Mouse (Mus musculus): ENCODE results near the gene Syce1l. TPM values are rescaled to one million over a fixed set of nuclear protein-coding genes. Genes with fewer than 3 reads are reported as not detected.

Syce1l gene
- total RNA-seq (2017), result 2.8 TPM in 1 of 3 replicates, not detected in the others

DNA sequence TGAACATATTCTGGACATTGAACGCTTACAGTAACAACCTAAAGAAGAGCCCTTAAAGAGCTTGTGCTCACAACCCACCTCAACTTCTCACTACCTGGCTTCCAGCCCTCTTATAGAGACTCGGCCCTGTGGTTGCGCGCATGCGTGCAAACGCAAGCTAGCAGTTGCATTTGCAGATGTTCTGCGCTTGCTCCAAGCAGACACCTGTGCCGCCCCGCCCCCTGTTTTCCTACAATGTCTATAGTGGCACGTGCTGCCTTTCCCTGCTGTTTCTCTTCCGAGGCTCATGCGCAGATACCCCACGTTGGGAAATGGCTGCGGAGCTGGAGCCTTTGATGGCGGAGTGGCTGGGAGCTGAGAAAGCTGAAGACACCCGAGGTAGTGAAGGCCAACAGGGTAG is at the start of gene Syce1l:
Gene Syce1l (plus strand): TSS at position 288 of the 400 bp plus-strand sequence.
- no peak for ATAC-seq (replicated peaks; ENCODE audit: insufficient number of reproducible peaks, low FRiP score, low TSS enrichment, poor library complexity, severe bottlenecking)

DNA sequence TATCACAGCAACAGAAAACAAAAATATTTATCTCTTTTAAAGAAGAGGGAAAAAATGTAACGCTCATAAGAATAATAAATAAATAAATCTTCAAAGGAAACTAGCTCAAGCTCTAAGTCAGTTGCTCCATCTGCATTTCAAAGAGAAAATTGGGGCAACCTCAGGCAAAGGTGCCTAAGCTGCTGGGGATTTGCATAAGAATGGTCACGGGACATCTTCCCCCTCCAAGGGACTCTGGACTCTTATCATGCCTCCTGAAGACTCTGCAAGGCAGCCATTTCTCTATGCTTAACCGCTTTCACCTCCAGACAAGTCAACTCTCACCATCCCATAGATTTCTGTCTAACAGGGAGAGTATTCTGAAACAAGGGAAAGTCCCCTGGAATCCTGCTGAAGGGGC is 44.6 kb upstream of the Syce1l start:
- no peak for ATAC-seq (replicated peaks; ENCODE audit: insufficient number of reproducible peaks, low FRiP score, low TSS enrichment, poor library complexity, severe bottlenecking)

DNA sequence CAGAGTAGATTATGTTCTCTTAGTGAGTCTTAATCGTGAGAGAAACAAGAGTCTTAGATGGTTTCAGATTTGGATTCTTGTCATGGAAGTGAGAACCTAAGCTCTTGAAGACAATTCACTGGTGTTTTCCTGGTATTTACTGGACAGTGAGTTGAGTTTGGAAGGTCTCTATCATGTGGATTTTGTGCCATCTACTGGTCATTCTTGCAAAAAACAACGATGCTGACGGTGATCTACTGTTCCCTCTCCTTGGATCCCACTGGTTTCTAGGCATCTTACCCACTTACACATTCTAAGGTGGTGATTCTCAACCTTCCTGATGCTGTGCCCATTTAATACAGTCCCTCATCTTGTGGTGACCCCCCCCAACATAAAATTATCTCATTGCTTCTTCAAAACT is 10.4 kb upstream of the Syce1l start:
- no peak for ATAC-seq (replicated peaks; ENCODE audit: insufficient number of reproducible peaks, low FRiP score, low TSS enrichment, poor library complexity, severe bottlenecking)

DNA sequence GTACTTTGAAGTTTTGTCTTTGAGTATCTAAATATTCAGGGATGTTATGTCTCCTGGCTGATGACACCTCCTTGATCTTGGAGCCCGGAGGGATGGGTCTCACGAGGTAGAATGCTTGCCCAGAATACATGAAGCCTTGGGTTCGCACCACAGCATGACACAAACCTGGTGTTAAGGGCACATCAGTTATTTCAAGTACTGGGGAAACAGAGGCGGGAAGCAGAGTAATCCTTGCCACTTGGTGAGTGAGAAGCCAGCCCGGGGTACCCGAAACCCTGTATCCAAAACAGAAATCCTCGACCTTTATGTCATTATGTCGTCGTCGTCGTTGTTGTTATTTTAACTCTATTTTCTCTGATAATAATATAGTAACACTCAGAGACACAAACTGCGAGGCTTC is 8.9 kb upstream of the Syce1l start:
- ATAC-seq (replicated peaks; ENCODE audit: insufficient number of reproducible peaks, low FRiP score, low TSS enrichment, poor library complexity, severe bottlenecking), result no peak

DNA sequence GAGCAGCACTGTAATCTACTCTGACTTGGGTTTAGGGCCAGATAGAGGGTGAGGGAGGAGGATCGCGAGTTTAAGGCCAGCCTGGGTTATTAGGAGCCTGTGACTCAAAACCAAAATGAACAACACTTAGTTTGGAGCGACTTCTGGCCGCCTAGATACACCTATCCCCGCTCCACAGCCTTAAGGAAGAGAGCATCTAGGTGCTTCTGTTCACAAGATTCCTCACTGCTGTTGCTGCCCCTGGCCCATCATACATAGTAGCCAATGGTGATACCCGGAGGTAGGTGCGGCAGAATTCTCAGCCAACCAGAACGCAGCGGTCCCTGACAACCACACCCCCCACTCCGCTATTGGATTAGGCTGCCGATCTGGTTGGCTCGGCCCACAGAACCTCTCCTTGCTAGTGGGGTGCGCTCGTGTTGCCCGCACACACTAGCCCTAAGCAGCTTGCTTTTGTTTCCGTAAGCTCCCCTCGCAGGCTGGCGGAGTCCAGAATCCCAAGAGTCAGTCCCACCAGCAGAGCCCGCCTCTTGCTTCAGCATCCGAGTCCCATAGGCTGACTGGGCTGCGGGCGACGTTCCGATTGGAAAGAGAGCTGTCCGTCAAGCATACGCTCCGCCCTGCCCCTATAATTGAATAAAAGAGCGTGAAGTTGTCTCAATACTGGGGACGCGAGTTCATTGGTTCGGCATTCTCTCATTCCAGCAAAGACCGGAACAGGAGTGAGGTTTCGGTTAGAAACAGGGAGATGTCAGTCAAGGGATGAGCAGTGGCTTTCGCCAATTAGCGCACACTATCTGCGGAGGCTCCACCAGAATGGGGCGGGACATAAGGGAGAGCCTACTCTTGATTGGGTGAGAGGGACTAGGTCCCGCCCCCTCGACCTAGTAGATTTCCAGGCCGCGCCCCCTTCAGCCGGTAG is 8.1 kb upstream of the Syce1l start, which contains the start of gene Mon1b:
Gene Mon1b (plus strand): TSS at position 918 of the 922 bp plus-strand sequence.
- ATAC-seq (replicated peaks; ENCODE audit: insufficient number of reproducible peaks, low FRiP score, low TSS enrichment, poor library complexity, severe bottlenecking), result peak; percentile 85

DNA sequence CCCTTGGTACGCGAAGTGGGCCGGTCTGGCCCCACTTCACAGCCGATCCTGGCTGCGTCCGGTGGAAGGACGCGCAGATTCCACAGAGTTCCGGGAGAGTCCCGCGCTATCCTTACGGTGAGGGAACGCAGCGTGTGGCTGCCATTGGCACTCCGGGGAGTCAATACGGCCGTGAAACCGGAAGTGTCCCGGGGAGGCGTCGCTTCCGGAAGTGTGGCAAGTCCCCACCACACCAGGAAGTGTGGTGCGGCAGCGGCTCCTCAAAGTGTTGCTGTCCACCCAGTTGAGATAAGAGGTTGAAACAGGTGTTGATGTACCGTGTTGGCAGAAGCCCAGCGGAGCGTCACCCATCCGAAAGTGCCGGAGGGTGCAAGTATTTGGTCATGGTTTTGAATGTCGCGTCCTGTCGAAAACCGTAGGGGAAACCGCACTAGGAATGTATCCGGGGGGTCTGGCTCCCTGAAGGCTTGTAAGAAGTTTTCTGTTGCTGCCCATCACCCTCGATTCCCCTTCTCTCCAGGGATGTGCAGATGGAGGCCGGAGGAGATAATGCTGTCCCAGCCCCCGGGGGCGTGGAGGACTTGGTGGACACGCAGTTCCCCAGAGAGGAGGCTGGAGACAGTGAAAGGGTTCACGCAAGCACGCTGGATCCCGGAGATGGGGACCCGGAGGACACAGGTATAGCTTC is 7.3 kb upstream of the Syce1l start:
- peak; percentile 64 for ATAC-seq (replicated peaks; ENCODE audit: insufficient number of reproducible peaks, low FRiP score, low TSS enrichment, poor library complexity, severe bottlenecking)

DNA sequence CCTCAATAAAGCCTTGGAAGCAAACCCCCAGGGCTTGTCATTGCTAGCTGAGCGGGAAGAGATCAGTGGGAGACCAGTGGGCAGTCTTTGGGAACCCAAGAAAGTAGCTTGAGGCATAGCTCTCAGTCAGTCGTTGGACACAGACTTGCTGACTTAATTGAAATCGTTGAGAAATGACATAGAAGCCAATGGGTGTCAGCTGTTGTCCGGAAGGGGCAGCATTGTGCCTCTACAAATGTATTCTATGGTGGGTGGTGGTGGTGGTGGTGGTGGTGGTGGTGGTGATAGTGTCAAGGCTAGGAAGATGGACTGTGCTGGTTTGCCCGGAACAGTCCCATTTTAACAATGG is 6.8 kb upstream of the Syce1l start:
- ATAC-seq (replicated peaks; ENCODE audit: insufficient number of reproducible peaks, low FRiP score, low TSS enrichment, poor library complexity, severe bottlenecking), result no peak

DNA sequence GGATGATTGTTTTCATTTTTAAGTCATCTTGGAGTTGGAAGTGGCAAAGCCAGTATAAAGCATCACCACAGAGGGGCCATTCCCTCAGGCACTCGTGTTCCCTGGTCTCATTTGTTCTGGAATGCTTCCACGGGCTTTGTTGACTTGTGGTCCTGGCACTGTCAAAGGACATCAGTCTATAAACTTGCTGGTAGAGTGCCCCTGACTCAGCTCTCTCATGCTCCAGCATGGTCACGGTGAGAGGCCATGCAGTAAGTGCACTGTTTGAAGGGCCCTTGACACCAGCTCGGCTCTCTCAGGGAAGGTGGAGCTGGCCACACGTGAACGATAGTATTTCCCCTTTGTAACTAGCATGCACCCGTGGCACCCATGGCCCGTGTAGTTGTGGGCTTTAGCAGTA is 2.7 kb upstream of the Syce1l start:
- ATAC-seq (replicated peaks; ENCODE audit: insufficient number of reproducible peaks, low FRiP score, low TSS enrichment, poor library complexity, severe bottlenecking), result no peak

DNA sequence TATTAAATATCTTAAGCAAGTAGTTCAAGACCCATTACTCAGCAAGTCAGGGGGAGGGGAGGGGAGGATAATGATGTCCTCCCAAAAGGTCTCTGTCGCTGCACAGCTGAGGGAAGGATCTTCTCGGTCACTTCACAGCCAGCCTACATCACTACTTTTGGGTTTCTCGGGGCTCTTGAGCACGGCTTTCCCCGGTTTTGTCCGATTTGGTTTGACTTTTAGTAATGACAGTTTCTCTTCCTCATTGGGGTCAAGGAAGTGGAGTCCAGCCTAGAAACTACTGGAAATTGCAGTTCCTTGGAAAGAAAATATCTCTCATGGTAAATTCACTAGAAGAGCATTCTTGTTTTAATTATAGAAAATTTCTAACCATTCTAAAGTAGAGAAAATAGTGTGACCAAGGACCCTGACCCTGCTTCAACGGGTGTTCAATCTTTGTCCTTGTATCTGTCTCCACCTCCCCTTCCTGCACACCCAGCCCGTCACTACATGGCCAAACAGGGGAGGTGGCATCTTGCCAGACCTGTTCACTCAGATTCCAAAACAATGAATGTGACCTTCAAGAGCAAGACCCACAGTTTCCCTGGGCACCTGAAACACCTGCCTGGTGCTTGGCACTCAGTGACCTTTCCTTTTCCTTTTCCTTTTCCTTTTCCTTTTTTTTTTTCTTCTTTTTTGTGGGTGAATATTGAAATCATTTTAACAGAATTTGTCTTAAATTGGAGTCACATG is 632 bp downstream of the Syce1l start:
- ATAC-seq (replicated peaks; ENCODE audit: insufficient number of reproducible peaks, low FRiP score, low TSS enrichment, poor library complexity, severe bottlenecking), result no peak

DNA sequence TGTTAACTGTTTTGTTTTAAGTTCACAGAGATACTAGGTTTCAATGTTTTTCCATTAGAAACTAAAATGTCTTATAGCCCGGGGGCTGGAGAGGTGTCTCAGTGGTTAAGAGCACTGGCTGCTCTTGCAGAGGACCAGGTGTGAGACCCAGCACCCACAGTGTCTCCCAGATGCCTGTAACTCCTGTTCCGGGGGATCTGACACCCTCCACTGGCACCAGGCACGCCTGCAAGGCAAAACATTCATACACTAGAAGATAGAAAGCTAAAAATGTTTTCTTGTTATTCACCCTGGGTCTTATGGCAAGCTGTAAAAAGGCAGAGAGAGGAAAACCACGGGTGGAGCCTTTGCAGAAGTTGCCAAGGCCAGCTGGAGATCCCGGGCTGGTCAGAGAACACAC is 2.2 kb downstream of the Syce1l start:
- no peak for ATAC-seq (replicated peaks; ENCODE audit: insufficient number of reproducible peaks, low FRiP score, low TSS enrichment, poor library complexity, severe bottlenecking)

DNA sequence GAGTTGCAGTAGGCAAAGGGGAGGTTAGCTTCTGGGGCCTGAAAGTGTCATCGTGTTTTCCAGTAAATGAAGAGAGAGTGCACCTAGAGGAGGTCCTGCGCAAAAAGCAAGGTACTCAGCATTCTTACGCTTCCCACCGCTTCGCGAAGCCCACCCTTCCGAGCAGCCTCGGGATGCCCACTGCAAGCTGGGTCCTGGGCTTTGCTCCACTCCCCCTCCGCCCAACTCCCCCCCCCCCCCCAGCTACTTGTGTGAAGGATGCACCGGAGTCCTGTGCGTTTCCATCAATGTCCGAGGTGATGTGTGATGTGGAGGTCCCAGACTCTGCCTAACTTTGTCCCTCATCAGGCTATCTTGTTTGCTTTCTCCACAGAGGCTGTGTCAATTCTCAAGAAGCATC is 9.4 kb downstream of the Syce1l start:
- ATAC-seq (replicated peaks; ENCODE audit: insufficient number of reproducible peaks, low FRiP score, low TSS enrichment, poor library complexity, severe bottlenecking), result no peak

DNA sequence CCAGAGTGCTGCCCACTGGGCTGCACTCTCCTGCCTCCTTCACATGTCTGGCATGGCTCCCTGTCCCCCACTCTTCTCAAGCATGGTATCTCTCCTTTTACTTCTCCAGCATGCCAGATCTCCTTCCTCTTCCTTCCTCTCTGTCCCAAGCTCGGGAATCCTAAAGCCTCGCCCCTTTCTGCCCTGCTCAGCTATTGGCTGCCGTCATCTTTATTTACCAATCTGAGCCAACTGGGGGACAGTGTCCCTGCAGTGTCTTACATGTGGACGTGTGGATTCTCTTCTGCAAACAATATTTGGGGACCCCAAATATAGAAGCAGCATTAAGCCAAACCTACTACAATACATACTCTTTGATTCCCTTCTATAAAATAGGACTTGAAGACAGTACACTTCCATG is 10.1 kb downstream of the Syce1l start:
- no peak for ATAC-seq (replicated peaks; ENCODE audit: insufficient number of reproducible peaks, low FRiP score, low TSS enrichment, poor library complexity, severe bottlenecking)

DNA sequence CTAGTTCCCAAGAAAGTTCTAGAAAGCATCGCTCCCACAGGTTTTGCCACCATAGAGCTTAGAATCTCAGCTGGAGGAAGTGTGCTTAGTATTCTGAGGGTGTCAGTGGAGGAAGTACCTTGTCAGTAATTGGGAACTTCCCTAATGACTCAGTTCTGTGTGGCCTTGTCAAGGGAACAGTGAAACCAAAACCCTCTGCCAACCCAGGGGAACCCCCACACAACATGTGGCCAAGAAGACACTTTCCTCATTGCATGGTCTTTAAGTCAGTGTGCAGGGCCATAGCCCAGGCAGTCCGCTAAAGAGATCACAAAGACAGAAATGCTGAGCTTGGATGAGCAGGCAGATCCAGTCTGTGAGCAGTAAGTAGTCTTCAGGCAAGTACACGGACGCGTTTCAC is 13.1 kb downstream of the Syce1l start:
- peak; percentile 90 for ATAC-seq (replicated peaks; ENCODE audit: insufficient number of reproducible peaks, low FRiP score, low TSS enrichment, poor library complexity, severe bottlenecking)

DNA sequence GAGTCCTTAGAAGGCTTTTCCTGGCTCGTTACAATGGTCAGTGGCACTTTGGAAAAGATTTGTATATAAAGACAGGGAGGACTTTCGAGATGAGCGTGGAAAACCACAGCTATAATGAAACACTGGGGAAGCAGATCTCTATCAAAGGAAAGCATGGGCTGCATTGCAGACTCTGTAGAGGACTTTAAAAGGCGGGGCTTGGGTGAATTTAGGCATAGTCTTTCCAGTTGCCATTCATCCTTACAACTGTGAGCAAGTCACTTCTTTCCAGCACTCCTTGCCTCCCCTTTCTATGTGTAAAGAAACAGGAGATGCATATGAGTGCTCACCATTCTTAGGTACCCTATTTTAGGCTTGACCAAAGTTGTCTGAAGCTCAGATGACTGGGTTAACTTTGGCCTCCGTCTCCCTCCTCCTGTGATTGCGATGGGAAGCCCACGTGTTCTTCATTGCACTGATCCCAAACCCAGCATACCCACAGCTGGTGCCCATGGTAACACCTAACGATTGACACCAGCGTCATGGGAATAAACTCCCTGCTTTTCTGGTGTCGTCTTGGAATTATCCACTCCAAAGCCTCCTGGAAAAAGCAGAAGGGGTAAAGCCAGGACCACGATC is 13.8 kb downstream of the Syce1l start:
- no peak for ATAC-seq (replicated peaks; ENCODE audit: insufficient number of reproducible peaks, low FRiP score, low TSS enrichment, poor library complexity, severe bottlenecking)

DNA sequence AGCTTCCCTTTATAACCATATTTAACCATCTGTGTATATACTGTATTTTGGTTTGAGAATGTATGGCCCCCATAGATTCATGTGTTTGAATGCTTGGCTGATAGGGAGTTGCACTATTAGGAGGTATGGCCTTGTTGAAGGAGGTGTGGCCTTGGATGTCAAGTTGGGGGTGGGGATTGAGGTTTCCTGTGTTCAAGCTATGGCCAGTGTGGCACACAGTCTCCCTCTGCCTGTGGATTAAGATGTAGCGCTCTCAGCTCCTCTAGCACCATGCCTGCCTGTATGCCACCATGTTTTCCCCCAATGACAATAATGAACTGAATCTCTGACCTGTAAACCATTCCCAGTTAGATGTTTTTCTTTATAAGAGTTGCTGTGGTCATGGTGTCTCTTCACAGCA is 17.1 kb downstream of the Syce1l start:
- ATAC-seq (replicated peaks; ENCODE audit: insufficient number of reproducible peaks, low FRiP score, low TSS enrichment, poor library complexity, severe bottlenecking), result no peak

DNA sequence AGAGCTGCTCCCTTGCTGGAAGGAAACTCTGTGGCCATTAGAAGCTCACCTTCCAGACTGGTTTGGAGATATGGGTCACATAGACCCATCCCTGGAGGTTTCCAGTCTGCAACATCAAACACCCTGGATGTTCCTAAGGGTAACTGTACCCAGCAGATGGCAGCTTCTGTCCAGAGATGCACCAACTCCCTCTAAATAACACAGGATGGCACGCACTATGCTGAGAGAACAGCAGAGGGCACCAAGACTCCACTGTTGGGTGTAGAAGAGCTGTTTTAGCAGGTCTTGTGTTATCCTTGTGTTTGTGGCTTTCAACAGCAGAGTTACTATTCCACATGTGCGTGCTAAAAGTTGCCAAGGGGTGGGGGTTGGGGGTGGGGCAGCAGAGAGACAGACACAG is 21.5 kb downstream of the Syce1l start:
- peak; percentile 57; the same call in 1 of the 2 replicates for ATAC-seq (replicated peaks; ENCODE audit: insufficient number of reproducible peaks, low FRiP score, low TSS enrichment, poor library complexity, severe bottlenecking)

DNA sequence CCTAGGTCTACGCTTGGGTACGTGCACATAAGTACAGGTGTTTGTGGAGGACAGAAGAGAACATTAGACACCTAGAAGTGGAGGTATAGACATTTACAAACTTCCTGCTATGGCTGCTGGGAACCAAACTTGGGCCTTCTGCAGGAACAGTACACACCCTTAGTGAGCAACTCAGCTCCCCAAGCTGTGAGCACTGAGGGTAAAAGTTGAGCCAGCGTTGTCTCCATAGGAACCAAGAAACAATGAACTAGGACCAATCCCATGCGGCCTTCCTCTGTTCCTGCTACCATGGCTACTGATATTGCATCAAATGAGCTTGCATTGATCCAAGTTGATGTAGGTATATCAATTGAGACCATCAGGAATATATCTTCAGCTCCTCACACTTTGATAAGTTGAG is 22.0 kb downstream of the Syce1l start:
- no peak for ATAC-seq (replicated peaks; ENCODE audit: insufficient number of reproducible peaks, low FRiP score, low TSS enrichment, poor library complexity, severe bottlenecking)

DNA sequence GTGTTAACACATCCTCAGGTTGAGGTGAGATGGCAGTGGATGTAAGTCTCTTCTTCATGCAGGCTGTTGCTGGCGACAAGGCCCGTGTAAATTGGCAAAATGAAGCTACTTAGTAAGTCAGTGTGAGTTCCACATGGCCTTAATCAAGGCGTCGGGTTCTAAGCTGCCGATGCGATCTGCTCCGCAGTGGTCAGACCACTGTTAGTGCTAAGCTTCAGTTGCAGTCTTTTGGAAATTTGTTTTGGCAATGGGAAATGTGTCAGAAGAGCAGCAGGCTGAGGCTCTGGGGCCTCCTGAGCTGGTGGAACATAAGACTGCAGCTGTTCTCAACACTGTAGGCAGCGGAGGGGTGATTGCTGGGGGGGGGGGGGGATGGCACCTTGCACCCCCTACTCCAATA is 22.9 kb downstream of the Syce1l start:
- no peak for ATAC-seq (replicated peaks; ENCODE audit: insufficient number of reproducible peaks, low FRiP score, low TSS enrichment, poor library complexity, severe bottlenecking)

Measured in monocyte, adult 5-6 weeks (primary cell).